Mouse (Mus musculus) liver, embryonic 14.5 days (tissue): ENCODE data around the gene Lrp8.

ENCODE experiments used
- CTCF ChIP-seq: IDR thresholded peaks from 2 replicates; pipeline ENCODE4 v1.5.1; 2016; ENCODE audit warnings: antibody characterized with exemption, low read depth, control low read depth
- EP300 ChIP-seq: IDR thresholded peaks from 2 replicates; pipeline ENCODE4 v1.6.1; 2016; ENCODE audit warnings: antibody characterized with exemption, low read depth

DNA sequence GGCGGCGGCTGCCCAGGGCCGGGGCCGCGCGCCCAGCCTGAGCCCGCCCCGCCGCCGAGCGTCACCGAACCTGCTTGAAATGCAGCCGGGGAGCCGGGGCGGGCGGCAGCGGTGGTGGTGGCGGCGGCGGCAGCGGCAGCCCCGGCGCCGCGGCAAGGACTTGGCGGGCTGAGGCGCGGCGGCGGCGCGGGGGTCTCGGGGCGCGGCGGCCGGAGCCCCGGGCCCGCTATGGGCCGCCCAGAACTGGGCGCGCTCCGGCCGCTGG, at the start of gene Lrp8:
- TF ChIP-seq CTCF (no peak), EP300 (no peak)
